26 mouse cellular contexts compared by ENCODE assay signal in the genomic region with DNA sequence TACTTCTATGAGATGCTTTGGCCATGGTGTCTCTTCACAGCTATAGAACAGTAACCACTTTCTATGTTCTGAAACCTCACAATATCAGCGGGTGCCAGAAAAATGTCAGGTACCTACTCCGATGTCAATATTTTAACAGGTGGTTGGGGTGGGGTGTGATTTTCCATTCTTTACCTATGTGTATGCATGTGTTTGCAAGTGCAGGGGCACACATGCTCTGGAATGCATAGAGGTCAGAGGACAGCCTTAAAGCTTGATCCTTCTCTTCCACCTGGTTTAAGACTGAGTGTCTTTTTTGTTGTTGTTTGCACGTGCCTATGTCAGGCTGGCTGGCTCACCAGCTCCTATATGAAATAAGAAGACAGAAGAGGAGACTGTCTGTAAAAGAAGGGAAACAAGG. TPM values are rescaled to one million over a fixed set of nuclear protein-coding genes. Genes with fewer than 3 reads are reported as not detected.
"Had no signal": no experiment of that assay in that cellular context is flagged by ENCODE, and none has a peak within 500 bp of the region (broad histone marks: within the 10 kb centered on the region; RNA-seq: fewer than 3 reads in every experiment).

No protein-coding gene starts in this region.

- H3K4me3 ChIP-seq: liver, embryonic 12.5 days; midbrain, embryonic 10.5 days; midbrain, embryonic 12.5 days; myocyte; neural tube, embryonic 13.5 days; neural tube, embryonic 15.5 days had no signal

- ATAC-seq: liver, embryonic 12.5 days; midbrain, embryonic 16.5 days had no signal

- DNase-seq: lung, adult 18-20 months; lung, postnatal 14 days; midbrain, embryonic 14.5 days; retina, postnatal 1 day; right cerebral cortex, adult 18-20 months; right cerebral cortex, postnatal 25 days; right cerebral cortex, postnatal 4 days; spleen, adult 18-20 months; thymus, adult 2 months; thymus, postnatal 25 days; thymus, postnatal 4 days had no signal

- H3K4me2 ChIP-seq: liver, embryonic 12.5 days; midbrain, embryonic 12.5 days; neural tube, embryonic 13.5 days; neural tube, embryonic 15.5 days had no signal

- H3K27ac ChIP-seq: liver, embryonic 12.5 days; liver, embryonic 14.5 days; midbrain, embryonic 10.5 days; midbrain, embryonic 12.5 days; neural tube, embryonic 13.5 days; neural tube, embryonic 15.5 days had no signal

- H3K9ac ChIP-seq: liver, embryonic 12.5 days; liver, embryonic 14.5 days; midbrain, embryonic 12.5 days; neural tube, embryonic 13.5 days; neural tube, embryonic 15.5 days had no signal

- H3K27me3 ChIP-seq: liver, embryonic 12.5 days; midbrain, embryonic 12.5 days; neural tube, embryonic 13.5 days; neural tube, embryonic 15.5 days had no signal

- H3K9me3 ChIP-seq: liver, embryonic 12.5 days; midbrain, embryonic 10.5 days; midbrain, embryonic 12.5 days; neural tube, embryonic 13.5 days; neural tube, embryonic 15.5 days had no signal

- H3K4me1 ChIP-seq: liver, embryonic 12.5 days; neural tube, embryonic 13.5 days; neural tube, embryonic 15.5 days had no signal

- H3K36me3 ChIP-seq: liver, embryonic 12.5 days; midbrain, embryonic 10.5 days; midbrain, embryonic 12.5 days; neural tube, embryonic 13.5 days; neural tube, embryonic 15.5 days had no signal

RNA-seq across cellular contexts. Expression of a gene that starts 13.4 kb away (rescaled TPM):
- polyA plus RNA-seq: liver, adult 2 months; liver, embryonic 12.5 days; liver, embryonic 14.5 days; liver, embryonic 16.5 days; midbrain, embryonic 10.5 days; midbrain, embryonic 12.5 days; midbrain, embryonic 14.5 days; midbrain, embryonic 16.5 days; myocyte; neural tube, embryonic 11.5 days; neural tube, embryonic 13.5 days; neural tube, embryonic 15.5 days; small intestine, adult 2 months; stomach, embryonic 14.5 days; testis, adult 2 months; thymus, adult 2 months; urinary bladder, adult 2 months had no signal
